Mouse (Mus musculus): ENCODE measurements around the gene Mrpl54.
A peak's percentile ranks its signal among the peaks of the same experiment; 100 is the strongest.

Mrpl54 gene

GRCm38 (mm10) chr10:81294442-81294841 is 27.7 kb upstream of the Mrpl54 start:
- DNase-seq (ENCODE audit: low read depth, low spot score), result no peak

GRCm38 (mm10) chr10:81293334-81294030 is 26.7 kb upstream of the Mrpl54 start:
- no peak for DNase-seq (ENCODE audit: low read depth, low spot score)

GRCm38 (mm10) chr10:81292554-81293333 is 26.0 kb upstream of the Mrpl54 start, which contains the start of gene Pip5k1c:
TSS of gene Pip5k1c (plus strand) at chr10:81292963.
- peak; percentile 100 for DNase-seq (ENCODE audit: low read depth, low spot score)

- no peak for DNase-seq (ENCODE audit: low read depth, low spot score)
Measured at GRCm38 (mm10) chr10:81291511-81292104, 24.9 kb upstream of the Mrpl54 start, which contains the start of gene Tjp3. TSS of gene Tjp3 (minus strand) at chr10:81291581.

GRCm38 (mm10) chr10:81290698-81291460 is 24.1 kb upstream of the Mrpl54 start:
- DNase-seq (ENCODE audit: low read depth, low spot score), result no peak

GRCm38 (mm10) chr10:81289811-81290210 is 23.1 kb upstream of the Mrpl54 start:
- DNase-seq (ENCODE audit: low read depth, low spot score), result no peak

- DNase-seq (ENCODE audit: low read depth, low spot score), result peak; percentile 83
Measured at GRCm38 (mm10) chr10:81289278-81289677, 22.5 kb upstream of the Mrpl54 start.

GRCm38 (mm10) chr10:81288601-81289000 is 21.9 kb upstream of the Mrpl54 start:
- peak; percentile 50 for DNase-seq (ENCODE audit: low read depth, low spot score)

GRCm38 (mm10) chr10:81287513-81288157 is 20.9 kb upstream of the Mrpl54 start:
- peak; percentile 58 for DNase-seq (ENCODE audit: low read depth, low spot score)

GRCm38 (mm10) chr10:81286586-81286985 is 19.9 kb upstream of the Mrpl54 start:
- DNase-seq (ENCODE audit: low read depth, low spot score), result no peak

- peak; percentile 93 for DNase-seq (ENCODE audit: low read depth, low spot score)
Measured at GRCm38 (mm10) chr10:81285694-81286450, 19.1 kb upstream of the Mrpl54 start.

- DNase-seq (ENCODE audit: low read depth, low spot score), result no peak
Measured at GRCm38 (mm10) chr10:81284719-81285118, 18.0 kb upstream of the Mrpl54 start.

GRCm38 (mm10) chr10:81284189-81284588 is 17.5 kb upstream of the Mrpl54 start:
- no peak for DNase-seq (ENCODE audit: low read depth, low spot score)

- no peak for DNase-seq (ENCODE audit: low read depth, low spot score)
Measured at GRCm38 (mm10) chr10:81279496-81279895, 12.8 kb upstream of the Mrpl54 start.

- no peak for DNase-seq (ENCODE audit: low read depth, low spot score)
Measured at GRCm38 (mm10) chr10:81277676-81278075, 10.9 kb upstream of the Mrpl54 start.

- no peak for DNase-seq (ENCODE audit: low read depth, low spot score)
Measured at GRCm38 (mm10) chr10:81273842-81274241, 7.1 kb upstream of the Mrpl54 start.

GRCm38 (mm10) chr10:81272356-81272755 is 5.6 kb upstream of the Mrpl54 start:
- DNase-seq (ENCODE audit: low read depth, low spot score), result no peak

GRCm38 (mm10) chr10:81268643-81269412 is 2.1 kb upstream of the Mrpl54 start:
- no peak for DNase-seq (ENCODE audit: low read depth, low spot score)

GRCm38 (mm10) chr10:81268056-81268455 is 1.3 kb upstream of the Mrpl54 start:
- DNase-seq (ENCODE audit: low read depth, low spot score), result peak; percentile 88

GRCm38 (mm10) chr10:81265540-81265939 is 1.2 kb downstream of the Mrpl54 start:
- DNase-seq (ENCODE audit: low read depth, low spot score), result no peak

Data from mesoderm, embryonic 11.5 days (tissue).